Mouse (Mus musculus): ENCODE measurements around the gene Defb28.

GRCm38 (mm10) chr2:152544691-152545090, 26.6 kb downstream of the Defb28 start:
- TF ChIP-seq MYOD1 (IDR thresholded peaks at IDR 0.05; ENCODE audit: control insufficient read depth in 1 of 3, insufficient read length in 2 of 3, low read depth in 2 of 3) (no peak), POLR2A (IDR thresholded peaks at IDR 0.05; ENCODE audit: insufficient read length, low read depth) (no peak), CEBPB (IDR thresholded peaks at IDR 0.05; ENCODE audit: insufficient read depth, poor library complexity, severe bottlenecking) (no peak), TCF12 (IDR thresholded peaks at IDR 0.05; ENCODE audit: insufficient read depth, poor library complexity, severe bottlenecking) (no peak), SRF (IDR thresholded peaks at IDR 0.05; ENCODE audit: control insufficient read depth, insufficient read length, low read depth) (no peak), MAX (IDR thresholded peaks at IDR 0.05; ENCODE audit: low read depth) (no peak), REST (IDR thresholded peaks at IDR 0.05; ENCODE audit: insufficient read depth, insufficient read length) (no peak)

All from myocyte (in vitro differentiated cells).